Mouse (Mus musculus): Measurements from ENCODE around the gene Fkbp4. TPM values are rescaled to one million over a fixed set of nuclear protein-coding genes. Genes with fewer than 3 reads are reported as not detected.

The Fkbp4 gene
- polyA plus RNA-seq, 1 experiment from 2014 or later = 612 TPM

DNA sequence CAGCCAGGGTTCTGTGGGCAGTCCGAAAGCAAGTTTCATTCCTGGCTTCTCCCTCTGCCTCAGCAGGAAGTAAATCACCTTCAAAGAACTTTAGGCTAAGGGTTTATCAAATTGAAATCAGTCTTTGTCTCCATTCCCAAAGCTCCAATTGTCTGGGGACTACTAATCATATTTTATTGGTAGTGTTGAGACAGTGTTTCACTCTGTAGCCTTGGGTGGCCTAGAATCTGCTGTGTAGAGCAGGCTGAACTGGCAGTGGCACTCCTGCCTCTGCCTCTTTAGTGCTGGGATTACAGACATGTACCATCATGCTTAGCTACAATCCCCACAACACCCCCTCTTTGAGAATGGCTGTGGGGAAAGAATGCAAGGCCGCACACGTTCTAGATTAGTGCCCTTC lies 17.0 kb downstream of the Fkbp4 start:
- WGBS = 95% methylated on average over 3 of the region's 3 CpGs

DNA sequence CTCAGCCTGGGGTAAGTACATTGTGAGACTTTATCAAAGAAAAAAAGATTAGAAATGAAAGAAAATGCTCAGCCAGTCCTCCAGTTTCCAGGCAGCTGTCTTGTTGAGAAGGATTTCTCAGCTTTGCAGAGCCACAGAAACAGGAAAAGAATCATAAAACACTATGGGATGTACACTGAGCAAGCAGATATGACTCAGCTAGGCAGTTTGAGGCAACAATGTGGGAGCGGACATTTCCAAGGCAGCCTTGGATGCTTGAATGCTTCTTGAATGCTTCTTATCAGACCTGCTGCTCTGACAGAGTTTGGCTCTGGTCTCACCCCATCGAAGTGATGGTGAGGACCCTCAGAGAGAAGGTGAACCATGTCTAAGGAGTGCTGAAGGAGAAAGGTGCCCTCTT lies 17.4 kb downstream of the Fkbp4 start:
- no peaks in the 10 kb centered on the region for H3K36me3 ChIP-seq (replicated peaks; ENCODE audit: control insufficient read depth, insufficient read depth, low read depth, low read length)
- H3K27me3 ChIP-seq (ENCODE audit: control insufficient read depth, insufficient read depth, low read length) = no peaks in the 10 kb centered on the region
- ATAC-seq (replicated peaks; ENCODE audit: insufficient number of reproducible peaks, low FRiP score, low TSS enrichment, low read depth) (no peak), DNase-seq (ENCODE audit: low spot score) (no peak)
- H3K4me1 ChIP-seq (ENCODE audit: control insufficient read depth, insufficient read depth, low read length) = no peaks in the 10 kb centered on the region
- H3K9ac ChIP-seq (replicated peaks; ENCODE audit: low read length) = no peak overlapping the region
- no peak overlapping the region for H3K4me2 ChIP-seq (ENCODE audit: low read depth, low read length)
- no peaks in the 10 kb centered on the region for H3K9me3 ChIP-seq (replicated peaks; ENCODE audit: control insufficient read depth, low read length)
- WGBS = 93% methylated on average over 2 of the region's 2 CpGs
- H3K27ac ChIP-seq (replicated peaks; ENCODE audit: low read depth, low read length) = no peak overlapping the region
- H3K4me3 ChIP-seq (ENCODE audit: low read depth, low read length) = no peak overlapping the region

More for the DNA sequence above, 17.0 kb downstream of the Fkbp4 start:
- H3K27me3 ChIP-seq (ENCODE audit: control insufficient read depth, insufficient read depth, low read length) = no peaks in the 10 kb centered on the region
- no peak for DNase-seq (ENCODE audit: low spot score)
- no peaks in the 10 kb centered on the region for H3K36me3 ChIP-seq (replicated peaks; ENCODE audit: control insufficient read depth, insufficient read depth, low read depth, low read length)
- H3K4me2 ChIP-seq (ENCODE audit: low read depth, low read length) = no peak overlapping the region
- H3K4me3 ChIP-seq (ENCODE audit: low read depth, low read length) = no peak overlapping the region
- no peak overlapping the region for H3K27ac ChIP-seq (replicated peaks; ENCODE audit: low read depth, low read length)
- no peaks in the 10 kb centered on the region for H3K9me3 ChIP-seq (replicated peaks; ENCODE audit: control insufficient read depth, low read length)
- no peaks in the 10 kb centered on the region for H3K4me1 ChIP-seq (ENCODE audit: control insufficient read depth, insufficient read depth, low read length)
- H3K9ac ChIP-seq (replicated peaks; ENCODE audit: low read length) = no peak overlapping the region
- ATAC-seq (replicated peaks; ENCODE audit: insufficient number of reproducible peaks, low FRiP score, low TSS enrichment, low read depth) = no peak

DNA sequence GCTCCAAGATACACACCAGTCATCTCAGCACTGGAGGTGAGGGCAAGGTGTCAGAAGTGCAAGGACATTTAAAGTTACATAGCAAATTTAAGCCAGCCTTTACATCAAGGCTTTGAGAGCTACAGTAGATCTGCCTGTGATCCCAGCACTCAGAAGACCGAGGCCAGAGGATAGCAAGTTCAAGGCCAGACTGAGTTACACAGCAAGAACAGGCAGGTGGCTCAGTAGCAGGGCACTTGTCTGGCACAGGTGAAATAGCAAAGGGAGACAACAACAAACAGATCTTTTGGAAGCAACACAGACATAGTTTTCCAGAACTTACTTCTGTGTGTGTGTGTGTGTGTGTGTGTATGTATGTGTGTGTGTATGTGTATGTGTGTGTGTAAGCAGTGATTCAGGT lies 20.4 kb downstream of the Fkbp4 start:
- 91% methylated on average over 1 of the region's 1 CpGs for WGBS
- Histone ChIP-seq H3K9me3 (replicated peaks; ENCODE audit: control insufficient read depth, low read length) (no peaks in the 10 kb centered on the region), H3K4me1 (ENCODE audit: control insufficient read depth, insufficient read depth, low read length) (no peaks in the 10 kb centered on the region), H3K9ac (replicated peaks; ENCODE audit: low read length) (no peak overlapping the region), H3K27me3 (ENCODE audit: control insufficient read depth, insufficient read depth, low read length) (no peaks in the 10 kb centered on the region), H3K36me3 (replicated peaks; ENCODE audit: control insufficient read depth, insufficient read depth, low read depth, low read length) (no peaks in the 10 kb centered on the region), H3K4me3 (ENCODE audit: low read depth, low read length) (no peak overlapping the region), H3K4me2 (ENCODE audit: low read depth, low read length) (no peak overlapping the region), H3K27ac (replicated peaks; ENCODE audit: low read depth, low read length) (no peak overlapping the region)
- ATAC-seq (replicated peaks; ENCODE audit: insufficient number of reproducible peaks, low FRiP score, low TSS enrichment, low read depth) (no peak), DNase-seq (ENCODE audit: low spot score) (no peak)

DNA sequence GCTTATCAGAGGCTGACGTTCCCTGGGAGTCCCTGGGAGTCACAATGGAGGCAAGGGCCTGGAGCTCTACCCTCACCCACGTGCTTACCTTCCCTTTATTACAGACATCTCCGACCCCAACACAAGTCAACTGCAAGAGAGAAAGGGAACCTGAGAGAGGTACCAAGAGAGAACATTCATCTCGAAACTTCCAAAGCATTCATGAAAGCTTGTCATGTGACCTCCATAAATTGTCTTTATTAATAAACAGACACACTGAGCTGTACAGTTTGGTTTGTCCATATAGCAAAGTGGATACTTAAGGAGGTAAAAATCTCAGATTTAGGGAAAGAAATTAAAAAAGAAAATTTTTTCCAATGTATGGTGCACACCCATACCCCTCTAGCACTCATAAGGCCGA lies 22.3 kb downstream of the Fkbp4 start:
- no peak for DNase-seq (ENCODE audit: low spot score)
- WGBS = 91% methylated on average over 5 of the region's 5 CpGs

DNA sequence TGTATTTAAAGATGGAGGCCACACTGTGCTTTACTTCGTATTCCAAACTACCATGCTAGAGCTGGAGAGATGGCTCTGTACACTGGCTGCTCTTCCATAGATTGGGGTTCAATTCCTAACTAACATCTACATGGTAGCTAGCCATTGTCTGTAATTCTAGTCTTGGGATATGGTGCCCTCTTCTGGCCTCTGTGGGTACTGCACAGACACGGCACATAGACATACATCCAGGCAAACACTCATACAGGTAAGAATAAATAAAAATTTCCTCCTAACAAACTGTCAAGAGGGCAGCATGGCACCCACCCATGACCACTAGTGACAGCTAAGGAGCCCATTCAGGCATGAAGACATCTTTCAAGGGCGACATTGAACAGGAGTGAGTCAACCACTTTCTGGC lies 27.4 kb downstream of the Fkbp4 start:
- H3K9ac ChIP-seq (replicated peaks; ENCODE audit: low read length) = no peak overlapping the region
- WGBS = 19% methylated on average over 3 of the region's 3 CpGs
- no peaks in the 10 kb centered on the region for H3K27me3 ChIP-seq (ENCODE audit: control insufficient read depth, insufficient read depth, low read length)
- DNase-seq (ENCODE audit: low spot score) (peak; percentile 79), ATAC-seq (replicated peaks; ENCODE audit: insufficient number of reproducible peaks, low FRiP score, low TSS enrichment, low read depth) (peak; percentile 14)
- H3K9me3 ChIP-seq (replicated peaks; ENCODE audit: control insufficient read depth, low read length) = no peaks in the 10 kb centered on the region
- no peak overlapping the region for H3K4me3 ChIP-seq (ENCODE audit: low read depth, low read length)
- H3K27ac ChIP-seq (replicated peaks; ENCODE audit: low read depth, low read length) = no peak overlapping the region
- H3K4me1 ChIP-seq (ENCODE audit: control insufficient read depth, insufficient read depth, low read length) = no peaks in the 10 kb centered on the region
- no peak overlapping the region for H3K4me2 ChIP-seq (ENCODE audit: low read depth, low read length)
- H3K36me3 ChIP-seq (replicated peaks; ENCODE audit: control insufficient read depth, insufficient read depth, low read depth, low read length) = no peaks in the 10 kb centered on the region; the same call in 1 of the 2 replicates

More for the DNA sequence above, 22.3 kb downstream of the Fkbp4 start:
- no peak overlapping the region for H3K4me2 ChIP-seq (ENCODE audit: low read depth, low read length)
- no peaks in the 10 kb centered on the region for H3K4me1 ChIP-seq (ENCODE audit: control insufficient read depth, insufficient read depth, low read length)
- H3K27ac ChIP-seq (replicated peaks; ENCODE audit: low read depth, low read length) = no peak overlapping the region
- H3K36me3 ChIP-seq (replicated peaks; ENCODE audit: control insufficient read depth, insufficient read depth, low read depth, low read length) = no peaks in the 10 kb centered on the region
- H3K4me3 ChIP-seq (ENCODE audit: low read depth, low read length) = no peak overlapping the region
- H3K9ac ChIP-seq (replicated peaks; ENCODE audit: low read length) = no peak overlapping the region
- ATAC-seq (replicated peaks; ENCODE audit: insufficient number of reproducible peaks, low FRiP score, low TSS enrichment, low read depth) = no peak
- no peaks in the 10 kb centered on the region for H3K9me3 ChIP-seq (replicated peaks; ENCODE audit: control insufficient read depth, low read length)
- H3K27me3 ChIP-seq (ENCODE audit: control insufficient read depth, insufficient read depth, low read length) = no peaks in the 10 kb centered on the region

DNA sequence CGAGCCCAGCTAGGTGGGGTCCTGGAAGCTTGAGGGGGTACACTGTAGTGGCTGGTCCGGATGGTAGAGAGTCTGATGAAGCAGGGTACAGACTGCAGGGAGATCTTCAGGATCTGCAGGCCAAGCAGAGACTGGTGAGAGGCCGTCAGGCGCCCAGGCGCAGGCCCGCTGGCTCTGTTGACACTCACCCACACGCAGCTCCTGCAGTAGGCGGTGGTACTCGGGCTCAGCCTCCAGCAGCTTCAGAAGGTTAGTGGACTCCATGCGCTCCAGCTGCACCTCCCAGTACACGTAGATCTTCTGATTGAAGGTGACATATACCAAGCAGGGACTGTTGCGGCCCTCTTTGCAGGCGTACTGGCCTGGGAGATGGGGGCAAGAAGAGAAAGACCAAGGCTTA lies 28.2 kb downstream of the Fkbp4 start:
- 91% methylated on average over 13 of the region's 13 CpGs for WGBS
- no peaks in the 10 kb centered on the region for H3K27me3 ChIP-seq (ENCODE audit: control insufficient read depth, insufficient read depth, low read length)
- no peak overlapping the region for H3K4me2 ChIP-seq (ENCODE audit: low read depth, low read length)
- H3K9me3 ChIP-seq (replicated peaks; ENCODE audit: control insufficient read depth, low read length) = no peaks in the 10 kb centered on the region
- H3K4me3 ChIP-seq (ENCODE audit: low read depth, low read length) = no peak overlapping the region
- no peak overlapping the region for H3K9ac ChIP-seq (replicated peaks; ENCODE audit: low read length)
- ATAC-seq (replicated peaks; ENCODE audit: insufficient number of reproducible peaks, low FRiP score, low TSS enrichment, low read depth) (no peak), DNase-seq (ENCODE audit: low spot score) (no peak)
- no peak overlapping the region for H3K27ac ChIP-seq (replicated peaks; ENCODE audit: low read depth, low read length)
- no peaks in the 10 kb centered on the region for H3K4me1 ChIP-seq (ENCODE audit: control insufficient read depth, insufficient read depth, low read length)
- H3K36me3 ChIP-seq (replicated peaks; ENCODE audit: control insufficient read depth, insufficient read depth, low read depth, low read length) = no peaks in the 10 kb centered on the region; the same call in 1 of the 2 replicates

DNA sequence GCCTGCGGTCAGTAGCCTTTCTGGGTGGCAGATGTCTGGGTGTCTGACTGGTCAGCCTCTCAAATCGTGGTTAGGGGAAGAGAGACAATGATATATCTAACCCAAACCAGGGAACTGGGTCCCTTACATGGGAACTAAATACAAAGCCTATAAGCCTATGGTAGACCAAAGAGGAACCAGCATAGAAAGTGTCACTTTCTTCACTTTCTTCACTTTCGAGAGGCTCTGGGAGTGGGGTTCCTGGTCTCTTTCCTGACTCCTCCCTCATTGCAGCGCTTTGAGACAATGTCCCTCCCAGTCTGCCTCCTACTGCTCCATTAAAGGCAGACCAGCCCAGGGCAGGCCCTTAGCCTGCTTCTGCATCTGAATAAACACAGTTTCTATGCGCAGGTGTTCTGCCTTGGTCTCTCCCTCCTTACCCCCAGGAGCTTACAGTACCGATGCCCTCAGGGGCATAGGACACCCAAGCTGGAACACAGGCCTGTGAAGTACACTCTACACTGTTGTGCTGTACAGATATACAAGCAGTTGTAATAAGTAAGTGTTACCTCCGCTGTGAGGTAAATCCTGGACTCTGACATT lies 29.8 kb downstream of the Fkbp4 start:
- Histone ChIP-seq H3K9ac (replicated peaks; ENCODE audit: low read length) (no peak overlapping the region), H3K4me3 (ENCODE audit: low read depth, low read length) (no peak overlapping the region), H3K4me2 (ENCODE audit: low read depth, low read length) (no peak overlapping the region), H3K27me3 (ENCODE audit: control insufficient read depth, insufficient read depth, low read length) (no peaks in the 10 kb centered on the region), H3K36me3 (replicated peaks; ENCODE audit: control insufficient read depth, insufficient read depth, low read depth, low read length) (no peaks in the 10 kb centered on the region; the same call in 1 of the 2 replicates), H3K27ac (replicated peaks; ENCODE audit: low read depth, low read length) (no peak overlapping the region), H3K4me1 (ENCODE audit: control insufficient read depth, insufficient read depth, low read length) (no peaks in the 10 kb centered on the region), H3K9me3 (replicated peaks; ENCODE audit: control insufficient read depth, low read length) (no peaks in the 10 kb centered on the region)
- ATAC-seq (replicated peaks; ENCODE audit: insufficient number of reproducible peaks, low FRiP score, low TSS enrichment, low read depth) = no peak
- no peak for DNase-seq (ENCODE audit: low spot score)
- 88% methylated on average over 7 of the region's 7 CpGs for WGBS

DNA sequence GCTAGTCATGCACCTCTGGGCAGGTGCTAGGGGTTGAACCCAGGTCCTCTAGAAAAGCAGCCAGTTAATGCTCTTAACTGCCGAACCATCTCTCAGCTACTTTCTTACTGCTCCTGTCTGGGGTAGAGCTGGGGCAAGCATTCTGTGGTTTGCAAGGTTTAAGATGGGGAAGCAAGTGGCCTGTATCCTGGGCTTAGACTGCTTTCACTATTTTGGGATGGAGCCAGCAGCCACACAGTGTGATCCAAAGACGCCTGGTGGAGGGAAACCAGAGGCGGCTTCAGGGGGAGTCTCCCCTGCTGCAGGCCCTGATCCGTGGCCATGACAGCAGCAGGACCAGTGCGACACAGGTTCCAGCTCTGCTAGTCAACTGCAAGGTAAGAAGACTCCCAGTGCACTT lies 33.8 kb downstream of the Fkbp4 start:
- no peaks in the 10 kb centered on the region for H3K4me1 ChIP-seq (ENCODE audit: control insufficient read depth, insufficient read depth, low read length)
- H3K4me2 ChIP-seq (ENCODE audit: low read depth, low read length) = no peak overlapping the region
- no peaks in the 10 kb centered on the region for H3K9me3 ChIP-seq (replicated peaks; ENCODE audit: control insufficient read depth, low read length)
- no peak overlapping the region for H3K27ac ChIP-seq (replicated peaks; ENCODE audit: low read depth, low read length)
- no peaks in the 10 kb centered on the region; the same call in 1 of the 2 replicates for H3K36me3 ChIP-seq (replicated peaks; ENCODE audit: control insufficient read depth, insufficient read depth, low read depth, low read length)
- H3K4me3 ChIP-seq (ENCODE audit: low read depth, low read length) = no peak overlapping the region
- ATAC-seq (replicated peaks; ENCODE audit: insufficient number of reproducible peaks, low FRiP score, low TSS enrichment, low read depth) (no peak), DNase-seq (ENCODE audit: low spot score) (no peak)
- H3K27me3 ChIP-seq (ENCODE audit: control insufficient read depth, insufficient read depth, low read length) = no peaks in the 10 kb centered on the region
- H3K9ac ChIP-seq (replicated peaks; ENCODE audit: low read length) = no peak overlapping the region
- WGBS = 67% methylated on average over 5 of the region's 5 CpGs

All from embryonic facial prominence, embryonic 11.5 days (tissue).